Mouse (Mus musculus): ENCODE measurements at regions not wholly inside any gene's neighbourhood (a gene's known extent, or its start where the extent isn't known, plus 50 kb on each side); places are given as distances from the start of the nearest gene placed in this dataset.

- Histone ChIP-seq H3K4me1 (ENCODE audit: control insufficient read depth, insufficient read depth, low read length) (no peaks in the 10 kb centered on the region), H3K4me3 (ENCODE audit: insufficient read depth, low read length) (no peak overlapping the region), H3K27ac (ENCODE audit: insufficient read depth, low read length) (no peak overlapping the region)
- no peak for TF ChIP-seq POLR2A (IDR thresholded peaks at IDR 0.05; ENCODE audit: extremely low read depth, insufficient read depth, low read length)
- TF ChIP-seq CTCF (IDR thresholded peaks at IDR 0.05; ENCODE audit: extremely low read depth, insufficient read depth, low read length), result no peak
These were observed 254.5 kb upstream of the Mad2l1 start for GRCm38 (mm10) chr6:66280701-66281100.

- TF ChIP-seq POLR2A (IDR thresholded peaks at IDR 0.05; ENCODE audit: extremely low read depth, insufficient read depth, low read length) (no peak), CTCF (IDR thresholded peaks at IDR 0.05; ENCODE audit: extremely low read depth, insufficient read depth, low read length) (no peak)
- Histone ChIP-seq H3K4me1 (ENCODE audit: control insufficient read depth, insufficient read depth, low read length) (no peaks in the 10 kb centered on the region), H3K4me3 (ENCODE audit: insufficient read depth, low read length) (no peak overlapping the region), H3K27ac (ENCODE audit: insufficient read depth, low read length) (no peak overlapping the region)
These were observed 252.5 kb upstream of the Mad2l1 start for GRCm38 (mm10) chr6:66282566-66283115.

- Histone ChIP-seq H3K27ac (ENCODE audit: insufficient read depth, low read length) (no peak overlapping the region), H3K4me1 (ENCODE audit: control insufficient read depth, insufficient read depth, low read length) (no peaks in the 10 kb centered on the region; the same call in 1 of the 2 replicates), H3K4me3 (ENCODE audit: insufficient read depth, low read length) (no peak overlapping the region)
- TF ChIP-seq CTCF (IDR thresholded peaks at IDR 0.05; ENCODE audit: extremely low read depth, insufficient read depth, low read length) (no peak), POLR2A (IDR thresholded peaks at IDR 0.05; ENCODE audit: extremely low read depth, insufficient read depth, low read length) (no peak)
These were observed 251.7 kb upstream of the Mad2l1 start for GRCm38 (mm10) chr6:66283521-66283920.

GRCm38 (mm10) chr6:66287607-66288006, 247.6 kb upstream of the Mad2l1 start:
- Histone ChIP-seq H3K4me3 (ENCODE audit: insufficient read depth, low read length) (no peak overlapping the region), H3K27ac (ENCODE audit: insufficient read depth, low read length) (no peak overlapping the region), H3K4me1 (ENCODE audit: control insufficient read depth, insufficient read depth, low read length) (no peaks in the 10 kb centered on the region; the same call in 1 of the 2 replicates)
- TF ChIP-seq CTCF (IDR thresholded peaks at IDR 0.05; ENCODE audit: extremely low read depth, insufficient read depth, low read length) (no peak), POLR2A (IDR thresholded peaks at IDR 0.05; ENCODE audit: extremely low read depth, insufficient read depth, low read length) (no peak)

- Histone ChIP-seq H3K4me3 (ENCODE audit: insufficient read depth, low read length) (no peak overlapping the region), H3K27ac (ENCODE audit: insufficient read depth, low read length) (no peak overlapping the region), H3K4me1 (ENCODE audit: control insufficient read depth, insufficient read depth, low read length) (no peaks in the 10 kb centered on the region; the same call in 1 of the 2 replicates)
- TF ChIP-seq CTCF (IDR thresholded peaks at IDR 0.05; ENCODE audit: extremely low read depth, insufficient read depth, low read length), result no peak
- TF ChIP-seq POLR2A (IDR thresholded peaks at IDR 0.05; ENCODE audit: extremely low read depth, insufficient read depth, low read length), result no peak
These were observed 246.0 kb upstream of the Mad2l1 start for GRCm38 (mm10) chr6:66289196-66289595.

GRCm38 (mm10) chr6:66291576-66291975, 243.6 kb upstream of the Mad2l1 start:
- Histone ChIP-seq H3K27ac (ENCODE audit: insufficient read depth, low read length) (no peak overlapping the region), H3K4me3 (ENCODE audit: insufficient read depth, low read length) (no peak overlapping the region), H3K4me1 (ENCODE audit: control insufficient read depth, insufficient read depth, low read length) (no peaks in the 10 kb centered on the region; the same call in 1 of the 2 replicates)
- TF ChIP-seq CTCF (IDR thresholded peaks at IDR 0.05; ENCODE audit: extremely low read depth, insufficient read depth, low read length) (no peak), POLR2A (IDR thresholded peaks at IDR 0.05; ENCODE audit: extremely low read depth, insufficient read depth, low read length) (no peak)

- Histone ChIP-seq H3K4me3 (ENCODE audit: insufficient read depth, low read length) (no peak overlapping the region), H3K27ac (ENCODE audit: insufficient read depth, low read length) (no peak overlapping the region), H3K4me1 (ENCODE audit: control insufficient read depth, insufficient read depth, low read length) (no peaks in the 10 kb centered on the region)
- TF ChIP-seq CTCF (IDR thresholded peaks at IDR 0.05; ENCODE audit: extremely low read depth, insufficient read depth, low read length) (no peak), POLR2A (IDR thresholded peaks at IDR 0.05; ENCODE audit: extremely low read depth, insufficient read depth, low read length) (no peak)
These were observed 237.1 kb upstream of the Mad2l1 start for GRCm38 (mm10) chr6:66298056-66298455.

GRCm38 (mm10) chr6:66300189-66300588, 235.0 kb upstream of the Mad2l1 start:
- Histone ChIP-seq H3K4me1 (ENCODE audit: control insufficient read depth, insufficient read depth, low read length) (no peaks in the 10 kb centered on the region), H3K4me3 (ENCODE audit: insufficient read depth, low read length) (no peak overlapping the region), H3K27ac (ENCODE audit: insufficient read depth, low read length) (no peak overlapping the region)
- TF ChIP-seq CTCF (IDR thresholded peaks at IDR 0.05; ENCODE audit: extremely low read depth, insufficient read depth, low read length), result no peak
- no peak for TF ChIP-seq POLR2A (IDR thresholded peaks at IDR 0.05; ENCODE audit: extremely low read depth, insufficient read depth, low read length)

- H3K4me3 ChIP-seq (ENCODE audit: insufficient read depth, low read length), result no peak overlapping the region
- H3K4me1 ChIP-seq (ENCODE audit: control insufficient read depth, insufficient read depth, low read length), result no peaks in the 10 kb centered on the region
- no peak for TF ChIP-seq CTCF (IDR thresholded peaks at IDR 0.05; ENCODE audit: extremely low read depth, insufficient read depth, low read length)
- TF ChIP-seq POLR2A (IDR thresholded peaks at IDR 0.05; ENCODE audit: extremely low read depth, insufficient read depth, low read length), result no peak
- H3K27ac ChIP-seq (ENCODE audit: insufficient read depth, low read length), result no peak overlapping the region
These were observed 190.3 kb upstream of the Mad2l1 start for GRCm38 (mm10) chr6:66344848-66345247.

- TF ChIP-seq POLR2A (IDR thresholded peaks at IDR 0.05; ENCODE audit: extremely low read depth, insufficient read depth, low read length) (no peak), CTCF (IDR thresholded peaks at IDR 0.05; ENCODE audit: extremely low read depth, insufficient read depth, low read length) (no peak)
- Histone ChIP-seq H3K27ac (ENCODE audit: insufficient read depth, low read length) (no peak overlapping the region), H3K4me3 (ENCODE audit: insufficient read depth, low read length) (no peak overlapping the region), H3K4me1 (ENCODE audit: control insufficient read depth, insufficient read depth, low read length) (no peaks in the 10 kb centered on the region)
These were observed 187.8 kb upstream of the Mad2l1 start for GRCm38 (mm10) chr6:66347356-66347755.

Data from cortical plate, adult 2 months (tissue).